In the genomic region with DNA sequence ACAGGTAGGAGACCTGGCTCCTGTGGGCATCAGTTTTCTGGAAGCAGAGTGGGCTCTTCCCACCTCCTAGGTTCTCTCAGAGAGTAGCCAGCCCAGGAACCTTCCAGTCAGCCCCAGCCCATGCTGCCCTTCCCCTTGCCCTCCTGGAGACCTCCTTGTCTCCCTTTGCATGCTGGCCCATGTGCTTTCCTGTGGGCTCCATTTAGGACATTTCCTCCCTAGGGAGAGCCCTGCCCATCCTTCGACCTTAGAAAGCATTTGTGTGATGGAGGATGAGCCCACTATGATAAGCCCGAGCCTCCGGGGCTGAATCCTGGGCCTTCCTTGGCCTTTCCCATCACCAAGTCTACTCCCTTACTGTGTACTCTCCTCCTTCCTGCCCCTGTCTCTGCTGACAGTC, we compare ENCODE assay signal across 20 mouse cellular contexts. TPM values are rescaled to one million over a fixed set of nuclear protein-coding genes. Genes with fewer than 3 reads are reported as not detected.
DNase-seq lines count a peak whose midpoint lies in the region; ATAC-seq and TF ChIP-seq lines count a peak whose summit lies in the region.
"Had no signal": no experiment of that assay in that cellular context is flagged by ENCODE, and none has a peak within 500 bp of the region (broad histone marks: within the 10 kb centered on the region; RNA-seq: fewer than 3 reads in every experiment).

No protein-coding gene starts in this region.

- DNase-seq in heart, adult 11 months, result peak; percentile 98
- no peak for DNase-seq in heart, postnatal 36 days
- DNase-seq in kidney, adult 2 months, result peak; percentile 84
- peak; percentile 30 to 47 for DNase-seq in adrenal gland, postnatal 36 days
- peak; percentile 39 for DNase-seq in kidney, postnatal 10 days
- no peak for DNase-seq in spleen, postnatal 36 days (ENCODE audit: low spot score in 2 of 2)
- DNase-seq: cerebellum, adult 2 months; left cerebral cortex, postnatal 4 days; midbrain, embryonic 14.5 days; right cerebral cortex, postnatal 4 days; thymus, postnatal 36 days had no signal

- intact Hi-C loops in heart, postnatal 36 days (cut with DNase I), result no loop called here

- H3K36me3 ChIP-seq in kidney, adult 2 months (ENCODE audit: control insufficient read depth, insufficient read depth, low read length), result no peaks in the 10 kb centered on the region
- H3K36me3 ChIP-seq in kidney, embryonic 14.5 days (ENCODE audit: control insufficient read depth, insufficient read depth, low read length), result no peaks in the 10 kb centered on the region

- H3K9me3 ChIP-seq in kidney, embryonic 14.5 days (ENCODE audit: control insufficient read depth, low read length), result no peaks in the 10 kb centered on the region

- no peak for ATAC-seq in kidney, embryonic 14.5 days (ENCODE audit: low FRiP score, low TSS enrichment)
- ATAC-seq: activated CD4-positive, CD25-positive, alpha-beta regulatory T cell, adult 4 months; forebrain, embryonic 16.5 days; inflammation-experienced regulatory T-cells, adult 6 months; Patski had no signal

- WGBS in kidney, adult 2 months, result 78% methylated on average over 3 of the region's 3 CpGs
- WGBS in kidney, embryonic 14.5 days, result 86% methylated on average over 3 of the region's 3 CpGs

- peak overlapping the region; percentile 5 for H3K27ac ChIP-seq in kidney, adult 2 months (ENCODE audit: insufficient read depth, low read depth, low read length)
- no peak overlapping the region for H3K27ac ChIP-seq in kidney, embryonic 14.5 days (ENCODE audit: low read depth, low read length)
- H3K27ac ChIP-seq: layer of hippocampus, adult 2 months; macrophage had no signal

- H3K9ac ChIP-seq in kidney, embryonic 14.5 days (ENCODE audit: low read depth, low read length), result no peak overlapping the region

- no peaks in the 10 kb centered on the region for H3K27me3 ChIP-seq in kidney, adult 2 months (replicated peaks; ENCODE audit: control insufficient read depth, insufficient read depth, low read length)
- no peaks in the 10 kb centered on the region for H3K27me3 ChIP-seq in kidney, embryonic 14.5 days (ENCODE audit: control insufficient read depth, insufficient read depth, low read length)
- H3K27me3 ChIP-seq: Patski had no signal

- peaks cover 5% of the 10 kb centered on the region for H3K4me1 ChIP-seq in kidney, adult 2 months (ENCODE audit: control insufficient read depth, insufficient read depth, low read length)
- H3K4me1 ChIP-seq in kidney, embryonic 14.5 days (ENCODE audit: control insufficient read depth, insufficient read depth, low read length), result no peaks in the 10 kb centered on the region

- TF ChIP-seq POLR2A in kidney, adult 2 months (IDR thresholded peaks at IDR 0.05; ENCODE audit: low read depth, low read length), result no peak

- H3K4me2 ChIP-seq in kidney, embryonic 14.5 days (replicated peaks; ENCODE audit: low read depth, low read length), result no peak overlapping the region

- no peak for TF ChIP-seq CTCF in kidney, adult 2 months (conservative IDR thresholded peaks at IDR 0.05; ENCODE audit: insufficient read depth, insufficient read length, low read depth, low read length)

- H3K4me3 ChIP-seq in kidney, adult 2 months (ENCODE audit: insufficient read depth, low read depth, low read length), result no peak overlapping the region
- H3K4me3 ChIP-seq in kidney, embryonic 14.5 days (ENCODE audit: low read length), result no peak overlapping the region
- H3K4me3 ChIP-seq: erythroblast, embryonic 14.5 days; layer of hippocampus, adult 2 months; myocyte had no signal

RNA-seq across cellular contexts. Expression of a gene that starts 25.5 kb away (rescaled TPM):
- 10 to 100 TPM; 71.9 to 90.8 TPM for total RNA-seq in heart, postnatal 36 days (2021)
- 137 and 149 TPM in 2 replicates for polyA plus RNA-seq in kidney, adult 2 months (2012; rRNA removed)
- 34.6 and 41.0 TPM in 2 replicates for polyA plus RNA-seq in kidney, embryonic 14.5 days (2014; fragmentation: Nextera tagmentation; extraction: Ambion mirVana)
- total RNA-seq in adrenal gland, postnatal 36 days (2021), result 10 to 100 TPM; 39.4 to 59.5 TPM
- polyA plus RNA-seq: activated CD4-positive, CD25-positive, alpha-beta regulatory T cell, adult 4 months; macrophage had no signal

Comparison
In these comparisons a context has a peak if more than half of its experiments do, and no peak if none do; other contexts are left out.
1. DNase-seq: peak in heart, adult 11 months (single experiment), kidney, adult 2 months (single experiment), adrenal gland, postnatal 36 days (2 of 2) and kidney, postnatal 10 days (single experiment); none in heart, postnatal 36 days (0 of 2) and spleen, postnatal 36 days (0 of 2).